Mouse (Mus musculus) forebrain, embryonic 13.5 days (tissue): ENCODE results near the gene Atp1b1. TPM values are rescaled to one million over a fixed set of nuclear protein-coding genes. Genes with fewer than 3 reads are reported as not detected.

Experiments used
- ATAC-seq: fragments of 200-750 bp; cut with Nextera tagmentation; 2 replicates; pipeline ENCODE4 v1.8.0; 2017
- H3K27ac ChIP-seq: fragments of 300-500 bp; sonication (generic); 2 replicates; pipeline ENCODE4 v1.5.1; 2015; ENCODE audit warnings: inconsistent platforms, mild to moderate bottlenecking, moderate library complexity
- H3K27me3 ChIP-seq: fragments of 300-500 bp; sonication (generic); 2 replicates; pipeline ENCODE4 v1.6.1; 2015; ENCODE audit warnings: mild to moderate bottlenecking, inconsistent platforms
- H3K36me3 ChIP-seq: fragments of 300-500 bp; sonication (generic); 2 replicates; pipeline ENCODE4 v1.6.1; 2015; ENCODE audit warnings: mild to moderate bottlenecking, inconsistent platforms; ENCODE audit not compliant: poor library complexity, severe bottlenecking
- H3K4me1 ChIP-seq: fragments of 300-500 bp; sonication (generic); 2 replicates; pipeline ENCODE4 v1.6.1; 2015; ENCODE audit warnings: inconsistent platforms
- H3K4me2 ChIP-seq: fragments of 300-500 bp; sonication (generic); 2 replicates; pipeline ENCODE4 v1.6.1; 2015; ENCODE audit warnings: inconsistent platforms, mild to moderate bottlenecking, moderate library complexity
- H3K4me3 ChIP-seq: fragments of 300-500 bp; sonication (generic); 2 replicates; pipeline ENCODE4 v1.5.1; 2015; ENCODE audit warnings: mild to moderate bottlenecking, inconsistent platforms
- H3K9ac ChIP-seq: fragments of 300-500 bp; sonication (generic); 2 replicates; pipeline ENCODE4 v1.6.1; 2015; ENCODE audit warnings: mild to moderate bottlenecking, inconsistent platforms
- H3K9me3 ChIP-seq: fragments of 300-500 bp; sonication (generic); replicated peaks from 2 replicates; pipeline ENCODE4 v1.6.1; 2016; ENCODE audit warnings: inconsistent platforms
- WGBS: fragments of 180-500 bp; shearing (Covaris S2); methylation state at CpG from one replicate; pipeline ENCODE4 v1.1.7; 2015; 5-methylcytosine and 5-hydroxymethylcytosine counted together
- polyA plus RNA-seq: library from polyadenylated mRNA; unstranded; fragments of >200 nt; fragmentation: Nextera tagmentation; extraction: Ambion mirVana; gene quantifications from 2 replicates; pipeline ENCODE4 v1.2.1, GENCODE M21; 2015

Gene Atp1b1
- polyA plus RNA-seq, 1 experiment from 2014 or later, result 34.0 TPM

DNA sequence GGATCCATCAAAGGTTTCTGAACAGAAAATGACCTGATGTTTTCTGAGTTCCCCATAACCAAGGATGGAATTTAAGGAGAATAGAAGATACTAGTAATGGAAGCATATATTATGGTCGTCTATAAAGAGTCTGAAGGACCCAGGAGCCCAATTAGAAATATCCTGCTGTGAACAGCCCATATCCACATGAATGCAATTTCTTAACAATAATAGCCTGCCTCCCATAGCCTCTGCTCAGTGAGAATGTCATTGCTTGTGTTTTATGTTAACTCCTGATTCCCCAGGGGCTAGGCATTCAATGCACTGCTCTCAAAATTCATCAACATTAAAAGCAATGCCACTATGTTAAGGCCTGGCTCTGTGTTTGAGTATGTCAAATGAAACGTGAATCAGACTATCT, 49.5 kb downstream of the Atp1b1 start:
- Histone ChIP-seq H3K4me1 (peaks cover 12% of the 10 kb centered on the region; the same call in 1 of the 2 replicates), H3K36me3 (peaks cover 12% of the 10 kb centered on the region), H3K9me3 (no peaks in the 10 kb centered on the region), H3K4me3 (no peak overlapping the region), H3K27me3 (no peaks in the 10 kb centered on the region), H3K27ac (no peak overlapping the region), H3K9ac (no peak overlapping the region), H3K4me2 (no peak overlapping the region)
- 6% methylated on average over 2 of the region's 2 CpGs for WGBS
- peak; percentile 57; the same call in 1 of the 2 replicates for ATAC-seq

DNA sequence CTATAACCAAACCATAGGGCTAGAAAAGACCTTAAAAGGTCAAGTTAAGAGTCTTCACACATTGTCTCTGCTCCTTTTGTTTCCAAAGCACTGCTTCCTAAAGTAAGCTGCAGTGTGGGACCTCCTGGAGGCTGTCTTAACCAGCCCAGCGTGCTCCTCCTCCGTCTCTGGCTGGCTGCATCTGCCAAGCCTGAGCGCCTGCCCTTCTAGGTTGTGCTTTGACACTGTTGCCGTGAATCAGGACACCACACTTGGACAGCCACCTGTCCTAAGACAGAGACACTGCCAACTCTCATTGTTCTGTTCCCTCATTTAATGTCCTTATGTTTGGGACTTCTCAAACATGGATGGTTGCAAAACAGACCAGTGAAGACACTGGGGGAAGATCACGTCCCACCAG, 51.6 kb downstream of the Atp1b1 start:
- H3K27me3 ChIP-seq, result no peaks in the 10 kb centered on the region
- WGBS, result 47% methylated on average over 5 of the region's 5 CpGs
- H3K9ac ChIP-seq, result no peak overlapping the region
- ATAC-seq, result no peak
- H3K4me3 ChIP-seq, result no peak overlapping the region
- H3K4me1 ChIP-seq, result peaks cover 12% of the 10 kb centered on the region; the same call in 1 of the 2 replicates
- H3K27ac ChIP-seq, result no peak overlapping the region
- H3K9me3 ChIP-seq, result peaks cover 5% of the 10 kb centered on the region; the same call in 1 of the 2 replicates
- no peak overlapping the region for H3K4me2 ChIP-seq
- peaks cover 22% of the 10 kb centered on the region for H3K36me3 ChIP-seq

GRCm38 (mm10) chr1:164405385-164405802, 52.8 kb downstream of the Atp1b1 start:
- Histone ChIP-seq H3K4me1 (peaks cover 12% of the 10 kb centered on the region; the same call in 1 of the 2 replicates), H3K4me2 (no peak overlapping the region), H3K9ac (no peak overlapping the region), H3K36me3 (peaks cover 22% of the 10 kb centered on the region), H3K27ac (no peak overlapping the region), H3K27me3 (no peaks in the 10 kb centered on the region), H3K9me3 (peaks cover 5% of the 10 kb centered on the region; the same call in 1 of the 2 replicates), H3K4me3 (no peak overlapping the region)
- ATAC-seq, result no peak
- WGBS, result 83% methylated on average over 5 of the region's 5 CpGs

GRCm38 (mm10) chr1:164399578-164399977, 58.6 kb downstream of the Atp1b1 start:
- Histone ChIP-seq H3K4me1 (peaks cover 16% of the 10 kb centered on the region), H3K27ac (no peak overlapping the region), H3K9me3 (peaks cover 5% of the 10 kb centered on the region; the same call in 1 of the 2 replicates), H3K9ac (no peak overlapping the region), H3K4me3 (no peak overlapping the region), H3K36me3 (peaks cover 22% of the 10 kb centered on the region), H3K27me3 (no peaks in the 10 kb centered on the region), H3K4me2 (no peak overlapping the region)
- 95% methylated on average over 3 of the region's 3 CpGs for WGBS
- ATAC-seq, result no peak

DNA sequence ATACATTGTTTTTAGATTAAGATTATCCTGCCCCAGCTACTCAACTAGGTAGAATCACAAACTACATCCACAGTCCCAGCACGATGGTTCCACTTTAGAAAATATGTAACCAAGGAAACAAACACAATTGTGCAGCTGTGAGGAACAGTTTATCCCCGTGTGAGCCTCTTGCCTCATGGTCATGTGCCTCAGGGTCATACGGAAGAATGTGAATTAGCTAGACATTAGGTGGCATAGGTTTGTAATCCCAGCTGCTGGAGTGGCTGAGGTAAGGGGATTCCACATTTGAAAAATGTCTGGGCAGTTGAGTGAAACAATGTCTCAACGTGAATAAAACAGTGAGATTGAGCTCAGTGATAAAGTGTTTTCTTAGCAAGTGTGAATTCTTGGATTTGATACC, 60.5 kb downstream of the Atp1b1 start:
- Histone ChIP-seq H3K4me1 (peaks cover 16% of the 10 kb centered on the region), H3K4me2 (no peak overlapping the region), H3K9me3 (peaks cover 5% of the 10 kb centered on the region; the same call in 1 of the 2 replicates), H3K27me3 (no peaks in the 10 kb centered on the region), H3K9ac (no peak overlapping the region), H3K36me3 (peaks cover 8% of the 10 kb centered on the region; the same call in 1 of the 2 replicates), H3K27ac (no peak overlapping the region), H3K4me3 (no peak overlapping the region)
- WGBS, result 44% methylated on average over 4 of the region's 4 CpGs
- no peak for ATAC-seq

DNA sequence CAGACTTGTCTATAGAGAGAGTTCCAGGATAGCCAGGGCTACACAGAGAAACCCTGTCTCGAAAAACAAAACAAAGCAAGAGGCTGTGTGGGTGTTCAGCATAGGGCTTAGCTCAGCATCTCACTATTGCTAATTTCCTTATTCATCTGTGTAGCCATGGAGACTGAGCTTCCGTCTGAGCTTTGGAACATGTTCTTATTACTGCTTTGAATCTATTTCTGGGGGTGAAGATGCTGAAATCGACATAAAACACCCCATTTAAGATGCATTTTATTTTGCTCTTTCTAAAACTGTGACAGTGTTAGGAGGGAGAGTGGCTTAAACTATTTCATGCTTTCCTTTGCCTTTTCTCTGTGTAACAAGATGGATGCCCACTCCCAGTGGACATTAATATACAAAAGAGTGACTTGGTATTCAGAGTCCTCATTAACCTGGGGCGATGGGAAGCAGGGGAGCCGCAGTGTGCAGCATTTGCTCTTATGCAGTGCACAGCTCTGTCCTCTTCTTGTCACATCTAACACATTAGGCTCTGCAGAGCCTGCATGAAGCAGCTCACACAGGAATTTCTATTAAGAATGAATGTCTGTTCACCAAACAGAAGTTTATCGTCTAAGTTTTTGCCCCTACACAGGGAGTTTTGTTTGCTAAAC, 62.9 kb downstream of the Atp1b1 start:
- Histone ChIP-seq H3K4me2 (no peak overlapping the region), H3K36me3 (no peaks in the 10 kb centered on the region), H3K27ac (peak overlapping the region; percentile 48; the same call in 1 of the 2 replicates), H3K9ac (no peak overlapping the region), H3K4me1 (peaks cover 19% of the 10 kb centered on the region), H3K27me3 (no peaks in the 10 kb centered on the region), H3K4me3 (no peak overlapping the region), H3K9me3 (no peaks in the 10 kb centered on the region)
- 26% methylated on average over 6 of the region's 6 CpGs for WGBS
- ATAC-seq, result peak; percentile 80

GRCm38 (mm10) chr1:164392176-164392575, 66.0 kb downstream of the Atp1b1 start:
- 0 out of 2 replicates have a peak overlapping the region, but pooled peaks have one; percentile 8 for H3K9ac ChIP-seq
- 37% methylated on average over 3 of the region's 3 CpGs for WGBS
- 0 out of 2 replicates have a peak, but pooled peaks cover 2% of the 10 kb centered on the region for H3K36me3 ChIP-seq
- ATAC-seq, result peak; percentile 72; the same call in 1 of the 2 replicates
- no peak overlapping the region for H3K4me3 ChIP-seq
- no peak overlapping the region for H3K4me2 ChIP-seq
- no peaks in the 10 kb centered on the region for H3K9me3 ChIP-seq
- H3K27ac ChIP-seq, result peak overlapping the region; percentile 31; the same call in 1 of the 2 replicates
- H3K4me1 ChIP-seq, result peaks cover 16% of the 10 kb centered on the region
- no peaks in the 10 kb centered on the region for H3K27me3 ChIP-seq

GRCm38 (mm10) chr1:164389743-164390142, 68.4 kb downstream of the Atp1b1 start:
- H3K27ac ChIP-seq, result no peak overlapping the region
- H3K4me2 ChIP-seq, result no peak overlapping the region
- no peak for ATAC-seq
- 0 out of 2 replicates have a peak, but pooled peaks cover 5% of the 10 kb centered on the region for H3K36me3 ChIP-seq
- no peak overlapping the region for H3K9ac ChIP-seq
- peaks cover 4% of the 10 kb centered on the region; the same call in 1 of the 2 replicates for H3K4me1 ChIP-seq
- 94% methylated on average over 4 of the region's 4 CpGs for WGBS
- no peak overlapping the region for H3K4me3 ChIP-seq
- H3K9me3 ChIP-seq, result no peaks in the 10 kb centered on the region
- no peaks in the 10 kb centered on the region for H3K27me3 ChIP-seq

Other genes starting within 250 kb of the Atp1b1 start
- gene Slc19a2, start 209.3 kb downstream of the Atp1b1 start, polyA plus RNA-seq, result 7.2 and 7.7 TPM in 2 replicates
- gene Ccdc181, start 182.8 kb downstream of the Atp1b1 start, polyA plus RNA-seq, result 17.3 and 18.5 TPM in 2 replicates
- 42.1 and 44.8 TPM in 2 replicates for gene Nme7, start 154.2 kb downstream of the Atp1b1 start, polyA plus RNA-seq
- gene Blzf1, start 150.9 kb downstream of the Atp1b1 start, polyA plus RNA-seq, result 29.9 and 30.0 TPM in 2 replicates